Mouse (Mus musculus) left cerebral cortex, adult 2 months (tissue): ENCODE data around the gene Lgi4. TPM values are rescaled to one million over a fixed set of nuclear protein-coding genes. Genes with fewer than 3 reads are reported as not detected.

Experiments
- DNase-seq, 2 experiments: peaks; one replicate each; pipeline ENCODE4 v3.0.0; 2021 to 2022; ENCODE audit warnings: low spot score in 2 of 2, mixed read lengths in 1 of 2; ENCODE audit errors: extremely low spot score in 1 of 2
- H3K27ac ChIP-seq: fragments of 200-600 bp; 2 replicates; pipeline ENCODE4 v1.8.1; 2022
- H3K4me3 ChIP-seq: fragments of 200-600 bp; 2 replicates; pipeline ENCODE4 v1.8.1; 2022
- CTCF ChIP-seq: fragments of 200-600 bp; IDR thresholded peaks from 2 replicates; pipeline ENCODE4 v1.8.1; 2022; ENCODE audit warnings: antibody characterized with exemption, mild to moderate bottlenecking, moderate library complexity
- intact Hi-C: fragments of 180-260 bp; cut with DNase I; formaldehyde crosslinking; loops from one replicate; pipeline ENCODE4 v1.15.1; 2025
- long read RNA-seq, 2 experiments: library from polyadenylated mRNA; stranded (forward); transcript quantifications; one replicate each; pipeline ENCODE4 v2.0.0; 2021; ENCODE audit warnings: borderline mapping rate in 2 of 2
- total RNA-seq, 2 experiments: library from RNA; stranded (reverse); gene quantifications; 2 replicates each; pipeline ENCODE4 v1.2.3; 2021

Lgi4 gene
- total RNA-seq = 10 to 100 TPM; 28.9 to 34.1 TPM
- long read RNA-seq, experiment 1, full-length matches to known transcripts = 21 of 46 reads
- long read RNA-seq, experiment 1, partial matches to known transcripts = 4 of 46 reads
- long read RNA-seq, experiment 1, other reads (novel, unspliced or antisense) = 21 of 46 reads
- long read RNA-seq, experiment 2, full-length matches to known transcripts = 28 of 54 reads
- long read RNA-seq, experiment 2, partial matches to known transcripts = 10 of 54 reads
- long read RNA-seq, experiment 2, other reads (novel, unspliced or antisense) = 16 of 54 reads

GRCm38 (mm10) chr7:31059108-31059507 is at the start of gene Lgi4:
Lgi4 (plus strand) TSS chr7:31059342.
- H3K27ac ChIP-seq = peak within 1 kb of the TSS; percentile 44; the same call in 1 of the 2 replicates
- no peak within 1 kb of the TSS for H3K4me3 ChIP-seq
- peak; percentile 99 for TF ChIP-seq CTCF
- peak; percentile 80 to 89 for DNase-seq
- intact Hi-C loops = loop anchor here (1.0 kb wide), 2 partner anchors 19 to 38 kb away; no protein-coding TSS in a partner anchor

- TF ChIP-seq CTCF = no peak
- no peak for DNase-seq
- Histone ChIP-seq H3K27ac (no peak overlapping the region), H3K4me3 (no peak overlapping the region)
- intact Hi-C loops = no loop called here
Measured at GRCm38 (mm10) chr7:31012971-31013370, 46.2 kb upstream of the Lgi4 start.

- no peak for TF ChIP-seq CTCF
- Histone ChIP-seq H3K27ac (no peak overlapping the region), H3K4me3 (no peak overlapping the region)
- intact Hi-C loops = loop anchor here (1.0 kb wide), 2 partner anchors 36 to 60 kb away; no protein-coding TSS in a partner anchor
- DNase-seq = peak; percentile 66 to 68
Measured at GRCm38 (mm10) chr7:31017104-31017901, 41.8 kb upstream of the Lgi4 start.

GRCm38 (mm10) chr7:31028609-31029008 is 30.5 kb upstream of the Lgi4 start:
- Histone ChIP-seq H3K27ac (no peak overlapping the region), H3K4me3 (no peak overlapping the region)
- no peak for TF ChIP-seq CTCF
- intact Hi-C loops = no loop called here
- DNase-seq = no peak

GRCm38 (mm10) chr7:31030717-31031116 is 28.4 kb upstream of the Lgi4 start:
- intact Hi-C loops = loop anchor here (5.0 kb wide), 1 partner anchor 63 kb away; no protein-coding TSS in a partner anchor
- no peak overlapping the region for H3K4me3 ChIP-seq
- no peak overlapping the region for H3K27ac ChIP-seq
- TF ChIP-seq CTCF = peak; percentile 24
- DNase-seq = no peak

GRCm38 (mm10) chr7:31031731-31032130 is 27.4 kb upstream of the Lgi4 start:
- DNase-seq = no peak
- Histone ChIP-seq H3K4me3 (no peak overlapping the region), H3K27ac (no peak overlapping the region)
- TF ChIP-seq CTCF = no peak
- intact Hi-C loops = loop anchor here (5.0 kb wide), 1 partner anchor 64 kb away; no protein-coding TSS in a partner anchor

GRCm38 (mm10) chr7:31033409-31034165 is 25.6 kb upstream of the Lgi4 start:
- Histone ChIP-seq H3K27ac (no peak overlapping the region), H3K4me3 (no peak overlapping the region)
- intact Hi-C loops = loop anchor here (5.0 kb wide), 1 partner anchor 66 kb away; no protein-coding TSS in a partner anchor
- TF ChIP-seq CTCF = no peak
- no peak for DNase-seq

GRCm38 (mm10) chr7:31034789-31035188 is 24.4 kb upstream of the Lgi4 start:
- intact Hi-C loops = loop anchor here (5.0 kb wide), 1 partner anchor 67 kb away; no protein-coding TSS in a partner anchor
- no peak for DNase-seq
- H3K4me3 ChIP-seq = no peak overlapping the region
- peak; percentile 46 for TF ChIP-seq CTCF
- no peak overlapping the region for H3K27ac ChIP-seq

GRCm38 (mm10) chr7:31035291-31035690 is 23.9 kb upstream of the Lgi4 start:
- intact Hi-C loops = no loop called here
- DNase-seq = no peak
- no peak for TF ChIP-seq CTCF
- Histone ChIP-seq H3K4me3 (no peak overlapping the region), H3K27ac (no peak overlapping the region)

- no peak for TF ChIP-seq CTCF
- intact Hi-C loops = no loop called here
- H3K27ac ChIP-seq = no peak overlapping the region
- no peak for DNase-seq
- no peak overlapping the region for H3K4me3 ChIP-seq
Measured at GRCm38 (mm10) chr7:31036917-31037316, 22.2 kb upstream of the Lgi4 start.

GRCm38 (mm10) chr7:31037675-31038074 is 21.5 kb upstream of the Lgi4 start:
- Histone ChIP-seq H3K27ac (no peak overlapping the region), H3K4me3 (no peak overlapping the region)
- TF ChIP-seq CTCF = no peak
- intact Hi-C loops = no loop called here
- DNase-seq = no peak
